9 mouse cellular contexts compared by ENCODE assay signal in the genomic region with DNA sequence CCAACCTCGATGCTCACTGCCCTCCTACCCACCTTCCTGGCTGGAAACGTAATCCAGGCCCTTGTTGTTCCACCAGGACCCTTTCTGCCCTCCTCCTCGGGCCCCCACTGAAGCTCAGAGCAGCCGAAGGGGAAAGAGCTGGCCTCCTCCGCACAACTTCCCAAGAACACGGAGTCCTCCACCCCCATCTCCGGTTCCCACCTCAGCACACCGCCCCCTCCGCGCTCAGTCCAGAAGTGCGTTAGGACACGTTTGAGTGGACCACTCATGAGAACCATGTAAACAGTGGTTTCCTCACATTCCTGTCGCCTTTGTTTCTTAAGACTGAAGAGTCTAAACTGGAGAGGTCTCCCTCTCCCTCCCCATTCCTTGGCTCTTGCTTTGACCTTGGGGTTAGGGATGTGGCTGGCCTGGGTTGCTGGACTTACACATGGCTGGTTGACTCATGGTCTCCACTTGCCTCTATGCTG. TPM values are rescaled to one million over a fixed set of nuclear protein-coding genes. Genes with fewer than 3 reads are reported as not detected.
DNase-seq lines count a peak whose midpoint lies in the region; ATAC-seq lines count a peak whose summit lies in the region.
"Had no signal": no experiment of that assay in that cellular context is flagged by ENCODE, and none has a peak within 500 bp of the region (broad histone marks: within the 10 kb centered on the region; RNA-seq: fewer than 3 reads in every experiment).

No protein-coding gene starts in this region.

- H3K27ac ChIP-seq in forebrain, embryonic 10.5 days: peak overlapping the region; percentile 64; the same call in 1 of the 2 replicates
- H3K27ac ChIP-seq in forebrain, embryonic 13.5 days: no peak overlapping the region
- H3K27ac ChIP-seq in heart, embryonic 15.5 days: peak overlapping the region; percentile 91
- H3K27ac ChIP-seq: midbrain, embryonic 15.5 days had no signal

- H3K4me1 ChIP-seq in forebrain, embryonic 10.5 days: no peaks in the 10 kb centered on the region; the same call in 1 of the 2 replicates
- H3K4me1 ChIP-seq in forebrain, embryonic 13.5 days: no peaks in the 10 kb centered on the region
- peaks cover 36% of the 10 kb centered on the region for H3K4me1 ChIP-seq in heart, embryonic 15.5 days (replicated peaks)
- H3K4me1 ChIP-seq: midbrain, embryonic 15.5 days had no signal

- DNase-seq in forebrain, embryonic 10.5 days (ENCODE audit: extremely low spot score, low spot score): no peak
- peak; percentile 62 for DNase-seq in 3T3-L1 (ENCODE audit: low read depth, low spot score)
- peak; percentile 87 to 91 for DNase-seq in lung, adult 18-20 months
- DNase-seq in frontal cortex, postnatal 36 days (ENCODE audit: low spot score in 2 of 2): no peak
- DNase-seq in cerebellum, postnatal 25 days: no peak

- no peak overlapping the region for H3K9ac ChIP-seq in forebrain, embryonic 13.5 days
- H3K9ac ChIP-seq in heart, embryonic 15.5 days: no peak overlapping the region
- H3K9ac ChIP-seq: midbrain, embryonic 15.5 days had no signal

- no peak overlapping the region for H3K4me3 ChIP-seq in forebrain, embryonic 10.5 days
- no peak overlapping the region for H3K4me3 ChIP-seq in forebrain, embryonic 13.5 days
- H3K4me3 ChIP-seq in heart, embryonic 15.5 days: no peak overlapping the region
- H3K4me3 ChIP-seq: midbrain, embryonic 15.5 days had no signal

- no peaks in the 10 kb centered on the region for H3K36me3 ChIP-seq in forebrain, embryonic 10.5 days (replicated peaks)
- H3K36me3 ChIP-seq in forebrain, embryonic 13.5 days (ENCODE audit: poor library complexity, severe bottlenecking): no peaks in the 10 kb centered on the region
- H3K36me3 ChIP-seq in heart, embryonic 15.5 days: no peaks in the 10 kb centered on the region
- H3K36me3 ChIP-seq: midbrain, embryonic 15.5 days had no signal

- no peaks in the 10 kb centered on the region for H3K27me3 ChIP-seq in forebrain, embryonic 10.5 days (ENCODE audit: poor library complexity, severe bottlenecking)
- H3K27me3 ChIP-seq in forebrain, embryonic 13.5 days: no peaks in the 10 kb centered on the region
- H3K27me3 ChIP-seq in heart, embryonic 15.5 days: no peaks in the 10 kb centered on the region
- H3K27me3 ChIP-seq: midbrain, embryonic 15.5 days had no signal

- ATAC-seq in forebrain, embryonic 13.5 days: no peak
- ATAC-seq in heart, embryonic 15.5 days (replicated peaks; ENCODE audit: insufficient number of reproducible peaks, insufficient read depth, low FRiP score, low read depth): peak; percentile 37; the same call in 1 of the 2 replicates
- no peak for ATAC-seq in granulocyte monocyte progenitor cell, adult 5-6 weeks (replicated peaks; ENCODE audit: poor library complexity, severe bottlenecking)
- ATAC-seq: midbrain, embryonic 15.5 days had no signal

- no peak overlapping the region for H3K4me2 ChIP-seq in forebrain, embryonic 13.5 days
- H3K4me2 ChIP-seq in heart, embryonic 15.5 days: no peak overlapping the region
- H3K4me2 ChIP-seq: midbrain, embryonic 15.5 days had no signal

- H3K9me3 ChIP-seq in forebrain, embryonic 10.5 days: no peaks in the 10 kb centered on the region
- no peaks in the 10 kb centered on the region for H3K9me3 ChIP-seq in forebrain, embryonic 13.5 days (replicated peaks)
- no peaks in the 10 kb centered on the region for H3K9me3 ChIP-seq in heart, embryonic 15.5 days (replicated peaks)
- H3K9me3 ChIP-seq: midbrain, embryonic 15.5 days had no signal

- WGBS in forebrain, embryonic 10.5 days: 88% methylated on average over 13 of the region's 13 CpGs
- WGBS in forebrain, embryonic 13.5 days: 89% methylated on average over 13 of the region's 13 CpGs
- 71% methylated on average over 13 of the region's 13 CpGs for WGBS in heart, embryonic 15.5 days

RNA-seq across cellular contexts. Expression of gene Sftpb, which starts 27.4 kb away (rescaled TPM):
- polyA plus RNA-seq in forebrain, embryonic 10.5 days (2016; fragmentation: Nextera tagmentation; extraction: Ambion mirVana): not detected in 2 replicates
- polyA plus RNA-seq in forebrain, embryonic 13.5 days (2015; fragmentation: Nextera tagmentation; extraction: Ambion mirVana): not detected in 2 replicates
- polyA plus RNA-seq in heart, embryonic 15.5 days (2015; fragmentation: Nextera tagmentation; extraction: Ambion mirVana): 2.1 and 6.4 TPM in 2 replicates
- not detected in 2 replicates for total RNA-seq in granulocyte monocyte progenitor cell, adult 5-6 weeks (2014; fragmentation: Nextera tagmentation)
- total RNA-seq in granulocyte monocyte progenitor cell, adult 5-6 weeks (2017): not detected in 2 replicates

RNA-seq across cellular contexts. Expression of gene Atoh8, which starts 41.6 kb away (rescaled TPM):
- 11.2 and 11.5 TPM in 2 replicates for polyA plus RNA-seq in forebrain, embryonic 10.5 days (2016; fragmentation: Nextera tagmentation; extraction: Ambion mirVana)
- polyA plus RNA-seq in forebrain, embryonic 13.5 days (2015; fragmentation: Nextera tagmentation; extraction: Ambion mirVana): 2.9 and 4.5 TPM in 2 replicates
- 14.0 and 17.4 TPM in 2 replicates for polyA plus RNA-seq in heart, embryonic 15.5 days (2015; fragmentation: Nextera tagmentation; extraction: Ambion mirVana)
- 1.5 TPM in 1 of 2 replicates, not detected in the other for total RNA-seq in granulocyte monocyte progenitor cell, adult 5-6 weeks (2014; fragmentation: Nextera tagmentation)
- not detected in 2 replicates for total RNA-seq in granulocyte monocyte progenitor cell, adult 5-6 weeks (2017)

Comparison
In these comparisons a context has a peak if more than half of its experiments do, and no peak if none do; other contexts are left out.
1. DNase-seq: peak in 3T3-L1 (single experiment) and lung, adult 18-20 months (2 of 2); none in forebrain, embryonic 10.5 days (single experiment), frontal cortex, postnatal 36 days (0 of 2) and cerebellum, postnatal 25 days (0 of 2).